Mouse (Mus musculus) heart, adult 9 months (tissue): Measurements from ENCODE around the gene Rbl2.

Experiments
- DNase-seq, 2 experiments: peaks; one replicate each; pipeline ENCODE4 v3.0.0; 2022; ENCODE audit warnings: low spot score in 2 of 2

Rbl2 gene

GRCm38 (mm10) chr8:91170152-91170551 lies 100.3 kb downstream of the Rbl2 start:
- DNase-seq, result no peak

GRCm38 (mm10) chr8:91170914-91171313 lies 101.1 kb downstream of the Rbl2 start:
- no peak for DNase-seq

- no peak for DNase-seq
These were observed 101.7 kb downstream of the Rbl2 start for GRCm38 (mm10) chr8:91171605-91172004.
